Mouse (Mus musculus): ENCODE data around the gene Cst6. TPM values are rescaled to one million over a fixed set of nuclear protein-coding genes. Genes with fewer than 3 reads are reported as not detected.

The Cst6 gene
- polyA plus RNA-seq, 1 experiment, result not detected

DNA sequence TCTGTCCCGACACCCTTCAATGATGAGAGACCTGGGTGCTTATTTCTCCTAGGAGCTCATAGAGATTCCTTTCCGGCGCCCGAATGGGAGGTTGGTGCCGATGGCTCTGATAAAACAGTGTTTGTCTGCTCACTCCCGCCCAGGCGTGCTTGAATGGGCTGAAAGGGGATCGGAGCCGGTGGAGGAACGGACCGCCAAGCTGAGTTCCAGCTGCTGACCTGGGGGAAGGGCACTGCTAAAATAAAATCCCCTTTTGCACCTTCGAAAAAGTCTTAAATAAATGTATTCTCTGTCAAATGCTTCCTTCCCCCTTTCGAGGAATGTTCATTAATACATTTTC lies 53.7 kb downstream of the Cst6 start:
- WGBS, result under 1% methylated on average over 13 of the region's 13 CpGs
- no peak for TF ChIP-seq CTCF (IDR thresholded peaks at IDR 0.05; ENCODE audit: control insufficient read depth, insufficient read depth, low read length)
- TF ChIP-seq POLR2A (IDR thresholded peaks at IDR 0.05; ENCODE audit: borderline replicate concordance, control insufficient read depth, low read depth, low read length), result 0 out of 2 replicates have a peak, but pooled peaks have one; percentile 4
- H3K27ac ChIP-seq (ENCODE audit: control insufficient read depth, insufficient read depth, low read depth, low read length, poor library complexity), result peak overlapping the region; percentile 44
- peak overlapping the region; percentile 95 for H3K4me3 ChIP-seq (replicated peaks; ENCODE audit: control insufficient read depth, low read depth, low read length)
- H3K4me1 ChIP-seq (ENCODE audit: control insufficient read depth, insufficient read depth, low read length), result peaks cover 3% of the 10 kb centered on the region

GRCm38 (mm10) chr19:5294972-5295735 lies 54.2 kb downstream of the Cst6 start, which contains the start of gene Sf3b2:
Gene Sf3b2 (minus strand): TSS chr19:5295455.
- WGBS, result under 1% methylated on average over 46 of the region's 46 CpGs
- H3K27ac ChIP-seq (ENCODE audit: control insufficient read depth, insufficient read depth, low read depth, low read length, poor library complexity), result peak within 1 kb of the TSS; percentile 87
- H3K4me3 ChIP-seq (replicated peaks; ENCODE audit: control insufficient read depth, low read depth, low read length), result peak within 1 kb of the TSS; percentile 95
- peaks cover 3% of the 10 kb centered on the region for H3K4me1 ChIP-seq (ENCODE audit: control insufficient read depth, insufficient read depth, low read length)
- TF ChIP-seq CTCF (IDR thresholded peaks at IDR 0.05; ENCODE audit: control insufficient read depth, insufficient read depth, low read length) (peak; percentile 89), POLR2A (IDR thresholded peaks at IDR 0.05; ENCODE audit: borderline replicate concordance, control insufficient read depth, low read depth, low read length) (peak; percentile 52)

Other genes with a start within 250 kb of the Cst6 start
- gene Rab1b, start 242.5 kb downstream of the Cst6 start, polyA plus RNA-seq (2011; ENCODE audit: insufficient read depth, insufficient read length, low replicate concordance, missing spikeins), result 25.0 and 31.8 TPM in 2 replicates
- gene Klc2, start 231.0 kb downstream of the Cst6 start, polyA plus RNA-seq (2011; ENCODE audit: insufficient read depth, insufficient read length, low replicate concordance, missing spikeins), result 7.0 and 21.9 TPM in 2 replicates
- 12.0 and 16.5 TPM in 2 replicates for gene Pacs1, start 76.5 kb downstream of the Cst6 start, polyA plus RNA-seq (2011; ENCODE audit: insufficient read depth, insufficient read length, low replicate concordance, missing spikeins)
- gene Sf3b2, start 54.1 kb downstream of the Cst6 start, polyA plus RNA-seq (2011; ENCODE audit: insufficient read depth, insufficient read length, low replicate concordance, missing spikeins), result 83.5 and 101 TPM in 2 replicates
- 0.82 TPM in 1 of 2 replicates, not detected in the other for gene Gal3st3, start 51.2 kb downstream of the Cst6 start, polyA plus RNA-seq (2011; ENCODE audit: insufficient read depth, insufficient read length, low replicate concordance, missing spikeins)
- gene Catsper1, start 13.8 kb downstream of the Cst6 start, polyA plus RNA-seq (2011; ENCODE audit: insufficient read depth, insufficient read length, low replicate concordance, missing spikeins), result not detected in 2 replicates
- gene Eif1ad, start 17.2 kb upstream of the Cst6 start, polyA plus RNA-seq (2011; ENCODE audit: insufficient read depth, insufficient read length, low replicate concordance, missing spikeins), result 26.5 and 37.8 TPM in 2 replicates
- 117 and 121 TPM in 2 replicates for gene Banf1, start 17.6 kb upstream of the Cst6 start, polyA plus RNA-seq (2011; ENCODE audit: insufficient read depth, insufficient read length, low replicate concordance, missing spikeins)
- 161 and 213 TPM in 2 replicates for gene Sart1, start 39.1 kb upstream of the Cst6 start, polyA plus RNA-seq (2011; ENCODE audit: insufficient read depth, insufficient read length, low replicate concordance, missing spikeins)
- not detected in 2 replicates for gene Tsga10ip, start 53.0 kb upstream of the Cst6 start, polyA plus RNA-seq (2011; ENCODE audit: insufficient read depth, insufficient read length, low replicate concordance, missing spikeins)
- gene Drap1, start 75.4 kb upstream of the Cst6 start, polyA plus RNA-seq (2011; ENCODE audit: insufficient read depth, insufficient read length, low replicate concordance, missing spikeins), result 169 and 195 TPM in 2 replicates
- gene AI837181, start 75.6 kb upstream of the Cst6 start, polyA plus RNA-seq (2011; ENCODE audit: insufficient read depth, insufficient read length, low replicate concordance, missing spikeins), result 7.0 and 21.5 TPM in 2 replicates
- not detected in 2 replicates for gene Fosl1, start 98.0 kb upstream of the Cst6 start, polyA plus RNA-seq (2011; ENCODE audit: insufficient read depth, insufficient read length, low replicate concordance, missing spikeins)
- 4.3 and 8.0 TPM in 2 replicates for gene Ccdc85b, start 108.3 kb upstream of the Cst6 start, polyA plus RNA-seq (2011; ENCODE audit: insufficient read depth, insufficient read length, low replicate concordance, missing spikeins)
- gene Fibp, start 111.0 kb upstream of the Cst6 start, polyA plus RNA-seq (2011; ENCODE audit: insufficient read depth, insufficient read length, low replicate concordance, missing spikeins), result 76.0 and 88.6 TPM in 2 replicates
- 9.5 and 20.6 TPM in 2 replicates for gene Ctsw, start 118.9 kb upstream of the Cst6 start, polyA plus RNA-seq (2011; ENCODE audit: insufficient read depth, insufficient read length, low replicate concordance, missing spikeins)
- 229 and 236 TPM in 2 replicates for gene Efemp2, start 124.4 kb upstream of the Cst6 start, polyA plus RNA-seq (2011; ENCODE audit: insufficient read depth, insufficient read length, low replicate concordance, missing spikeins)
- 43.1 and 55.9 TPM in 2 replicates for gene Mus81, start 138.8 kb upstream of the Cst6 start, polyA plus RNA-seq (2011; ENCODE audit: insufficient read depth, insufficient read length, low replicate concordance, missing spikeins)
- gene Cfl1, start 140.9 kb upstream of the Cst6 start, polyA plus RNA-seq (2011; ENCODE audit: insufficient read depth, insufficient read length, low replicate concordance, missing spikeins), result 441 and 478 TPM in 2 replicates
- 4.0 and 4.8 TPM in 2 replicates for gene 1700020D05Rik, start 154.2 kb upstream of the Cst6 start, polyA plus RNA-seq (2011; ENCODE audit: insufficient read depth, insufficient read length, low replicate concordance, missing spikeins)
- 15.6 and 32.5 TPM in 2 replicates for gene Snx32, start 161.0 kb upstream of the Cst6 start, polyA plus RNA-seq (2011; ENCODE audit: insufficient read depth, insufficient read length, low replicate concordance, missing spikeins)
- gene Ovol1, start 211.1 kb upstream of the Cst6 start, polyA plus RNA-seq (2011; ENCODE audit: insufficient read depth, insufficient read length, low replicate concordance, missing spikeins), result not detected in 2 replicates
- 7.4 and 12.4 TPM in 2 replicates for gene Ap5b1, start 218.5 kb upstream of the Cst6 start, polyA plus RNA-seq (2011; ENCODE audit: insufficient read depth, insufficient read length, low replicate concordance, missing spikeins)

Data from bone marrow, adult 2 months (tissue).